Mouse (Mus musculus): ENCODE measurements at regions not wholly inside any gene's neighbourhood (a gene's known extent, or its start where the extent isn't known, plus 50 kb on each side); places are given as distances from the start of the nearest gene placed in this dataset.
"Not testable (repeated sequence)": the region's sequence is repeated elsewhere in the genome, so short reads cannot be mapped to it uniquely, and the experiment has no call there.

GRCm38 (mm10) chr16:50779030-50779784, 188.3 kb upstream of the Ccdc54 start:
- no peak for DNase-seq (ENCODE audit: low read depth in 1 of 2, low spot score in 2 of 2)

GRCm38 (mm10) chr16:50774699-50775098, 183.7 kb upstream of the Ccdc54 start:
- DNase-seq (ENCODE audit: low read depth in 1 of 2, low spot score in 2 of 2) = not testable (repeated sequence)

GRCm38 (mm10) chr16:50766055-50766770, 175.3 kb upstream of the Ccdc54 start:
- DNase-seq (ENCODE audit: low read depth in 1 of 2, low spot score in 2 of 2) = no peak

- DNase-seq (ENCODE audit: low read depth in 1 of 2, low spot score in 2 of 2) = no peak
Observed at GRCm38 (mm10) chr16:50762096-50762495, 171.1 kb upstream of the Ccdc54 start.

GRCm38 (mm10) chr16:50759979-50760378, 169.0 kb upstream of the Ccdc54 start:
- no peak for DNase-seq (ENCODE audit: low read depth in 1 of 2, low spot score in 2 of 2)

GRCm38 (mm10) chr16:50756696-50757095, 165.7 kb upstream of the Ccdc54 start:
- peak in 1 of 2 experiments; percentile 18 for DNase-seq (ENCODE audit: low read depth in 1 of 2, low spot score in 2 of 2)

- no peak for DNase-seq (ENCODE audit: low read depth in 1 of 2, low spot score in 2 of 2)
Observed at GRCm38 (mm10) chr16:50753612-50754389, 162.8 kb upstream of the Ccdc54 start.

- no peak for DNase-seq (ENCODE audit: low read depth in 1 of 2, low spot score in 2 of 2)
Observed at GRCm38 (mm10) chr16:50753046-50753445, 162.1 kb upstream of the Ccdc54 start.

- DNase-seq (ENCODE audit: low read depth in 1 of 2, low spot score in 2 of 2) = no peak
Observed at GRCm38 (mm10) chr16:50752277-50752600, 161.3 kb upstream of the Ccdc54 start.

- DNase-seq (ENCODE audit: low read depth in 1 of 2, low spot score in 2 of 2) = no peak
Observed at GRCm38 (mm10) chr16:50751495-50752276, 160.7 kb upstream of the Ccdc54 start.

GRCm38 (mm10) chr16:50747698-50748097, 156.7 kb upstream of the Ccdc54 start:
- no peak for DNase-seq (ENCODE audit: low read depth in 1 of 2, low spot score in 2 of 2)

- no peak for DNase-seq (ENCODE audit: low read depth in 1 of 2, low spot score in 2 of 2)
Observed at GRCm38 (mm10) chr16:50745723-50746122, 154.8 kb upstream of the Ccdc54 start.

GRCm38 (mm10) chr16:50737396-50737843, 146.5 kb upstream of the Ccdc54 start:
- peak in 1 of 2 experiments; percentile 15 for DNase-seq (ENCODE audit: low read depth in 1 of 2, low spot score in 2 of 2)

- DNase-seq (ENCODE audit: low read depth in 1 of 2, low spot score in 2 of 2) = peak; percentile 55 to 83
Observed at GRCm38 (mm10) chr16:50736151-50737047, 145.4 kb upstream of the Ccdc54 start.

- DNase-seq (ENCODE audit: low read depth in 1 of 2, low spot score in 2 of 2) = no peak
Observed at GRCm38 (mm10) chr16:50733359-50733758, 142.4 kb upstream of the Ccdc54 start.

- DNase-seq (ENCODE audit: low read depth in 1 of 2, low spot score in 2 of 2) = peak; percentile 54 to 85
Observed at GRCm38 (mm10) chr16:50732082-50733006, 141.4 kb upstream of the Ccdc54 start.

- no peak for DNase-seq (ENCODE audit: low read depth in 1 of 2, low spot score in 2 of 2)
Observed at GRCm38 (mm10) chr16:50729341-50729740, 138.4 kb upstream of the Ccdc54 start.

GRCm38 (mm10) chr16:50723144-50723543, 132.2 kb upstream of the Ccdc54 start:
- no peak for DNase-seq (ENCODE audit: low read depth in 1 of 2, low spot score in 2 of 2)

Measured in monocyte, adult 2 months (primary cell).